Mouse (Mus musculus) right cerebral cortex, postnatal 36 days (tissue): ENCODE measurements around the gene Kpna6.
"Not testable (repeated sequence)": the region's sequence is repeated elsewhere in the genome, so short reads cannot be mapped to it uniquely, and the experiment has no call there.

Experiments
- DNase-seq, 2 experiments: peaks; one replicate each; pipeline ENCODE4 v3.0.0; 2022; ENCODE audit warnings: low spot score in 2 of 2, mixed read lengths in 1 of 2

The Kpna6 gene

GRCm38 (mm10) chr4:129672083-129672877 lies at the start of gene Kpna6:
Gene Kpna6 (minus strand): TSS chr4:129672767.
- peak; percentile 79 to 82 for DNase-seq

DNA sequence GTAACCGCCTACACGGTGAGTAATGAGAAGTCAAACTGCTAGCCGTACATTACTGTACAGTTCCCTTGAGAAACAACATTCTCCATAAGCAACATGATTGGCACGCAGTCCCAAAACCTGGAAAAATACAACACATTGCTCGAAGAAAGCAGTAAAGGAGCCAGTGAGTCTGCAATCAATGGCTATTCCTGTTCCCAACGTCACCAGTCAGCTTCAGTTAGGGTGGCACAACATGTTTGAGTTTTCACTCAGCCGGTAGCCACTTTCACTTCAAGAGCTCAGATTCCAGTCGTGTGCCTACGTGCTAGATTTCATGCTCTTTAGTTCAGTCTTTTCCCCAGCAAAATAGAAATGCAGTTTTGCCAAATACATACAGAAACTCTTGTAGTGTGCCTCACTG lies 43.7 kb upstream of the Kpna6 start:
- no peak for DNase-seq

- DNase-seq = no peak
Observed at GRCm38 (mm10) chr4:129709486-129710129, 37.0 kb upstream of the Kpna6 start.

GRCm38 (mm10) chr4:129706750-129707149 lies 34.2 kb upstream of the Kpna6 start:
- no peak for DNase-seq

DNA sequence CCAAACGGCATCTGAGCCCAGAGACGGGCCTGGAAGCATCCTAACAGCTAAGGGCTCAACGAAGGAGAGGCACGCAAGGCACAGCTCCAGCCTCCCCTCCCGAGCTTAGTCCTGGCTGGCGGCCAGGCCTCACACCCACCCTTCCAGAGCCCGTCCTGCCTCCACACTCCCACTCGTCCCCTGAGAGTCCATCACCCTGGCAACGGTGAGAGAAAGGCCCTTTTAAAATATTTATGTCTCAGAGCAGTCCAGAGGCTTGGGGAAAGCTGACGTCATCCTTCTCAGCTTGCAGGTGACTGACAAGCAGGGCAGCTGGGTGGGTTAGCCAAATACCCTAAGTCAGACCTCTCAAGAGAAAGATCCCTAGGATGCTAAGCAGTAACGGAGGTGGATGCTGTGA lies 29.9 kb upstream of the Kpna6 start:
- DNase-seq = peak; percentile 81 to 83

GRCm38 (mm10) chr4:129701503-129702377 lies 29.2 kb upstream of the Kpna6 start:
- peak; percentile 78 to 83 for DNase-seq

DNA sequence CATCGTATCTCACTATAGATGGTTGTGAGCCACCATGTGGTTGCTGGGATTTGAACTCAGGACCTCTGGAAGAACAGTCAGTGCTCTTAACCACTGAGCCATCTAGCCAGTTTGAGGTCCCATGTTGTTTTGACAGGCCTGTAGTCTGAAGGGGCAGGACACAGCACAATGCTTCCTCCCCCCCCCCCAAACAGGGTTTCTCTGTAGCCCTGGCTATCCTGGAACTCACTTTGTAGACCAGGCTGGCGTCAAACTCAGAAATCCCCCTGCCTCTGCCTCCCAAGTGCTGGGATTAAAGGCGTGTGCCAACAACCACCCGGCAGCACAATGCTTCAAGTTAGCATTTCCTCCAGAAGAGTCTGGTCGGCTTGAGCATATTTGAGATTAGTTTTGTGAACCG lies 28.1 kb upstream of the Kpna6 start:
- not testable (repeated sequence) for DNase-seq

DNA sequence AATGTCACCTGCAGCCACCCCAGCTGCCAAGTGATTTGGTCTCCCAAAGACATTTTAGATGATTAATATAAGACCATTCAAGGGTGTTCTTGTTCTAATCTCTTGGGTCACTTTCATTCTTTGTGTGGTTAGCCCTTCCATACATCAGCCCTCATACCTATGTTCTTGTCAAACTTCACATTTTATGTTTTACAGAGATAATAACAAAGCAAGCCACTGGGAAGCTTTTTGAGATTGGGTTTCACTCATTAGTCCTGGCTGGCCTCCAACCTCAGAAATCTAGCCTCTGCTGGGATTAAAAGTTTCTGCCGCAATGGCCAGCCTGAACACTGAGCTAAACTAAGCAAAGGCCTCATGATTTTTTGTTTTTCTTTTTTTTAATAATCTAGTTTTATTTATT lies 27.6 kb upstream of the Kpna6 start:
- DNase-seq = no peak

- no peak for DNase-seq
Observed at GRCm38 (mm10) chr4:129697191-129697590, 24.6 kb upstream of the Kpna6 start.

DNA sequence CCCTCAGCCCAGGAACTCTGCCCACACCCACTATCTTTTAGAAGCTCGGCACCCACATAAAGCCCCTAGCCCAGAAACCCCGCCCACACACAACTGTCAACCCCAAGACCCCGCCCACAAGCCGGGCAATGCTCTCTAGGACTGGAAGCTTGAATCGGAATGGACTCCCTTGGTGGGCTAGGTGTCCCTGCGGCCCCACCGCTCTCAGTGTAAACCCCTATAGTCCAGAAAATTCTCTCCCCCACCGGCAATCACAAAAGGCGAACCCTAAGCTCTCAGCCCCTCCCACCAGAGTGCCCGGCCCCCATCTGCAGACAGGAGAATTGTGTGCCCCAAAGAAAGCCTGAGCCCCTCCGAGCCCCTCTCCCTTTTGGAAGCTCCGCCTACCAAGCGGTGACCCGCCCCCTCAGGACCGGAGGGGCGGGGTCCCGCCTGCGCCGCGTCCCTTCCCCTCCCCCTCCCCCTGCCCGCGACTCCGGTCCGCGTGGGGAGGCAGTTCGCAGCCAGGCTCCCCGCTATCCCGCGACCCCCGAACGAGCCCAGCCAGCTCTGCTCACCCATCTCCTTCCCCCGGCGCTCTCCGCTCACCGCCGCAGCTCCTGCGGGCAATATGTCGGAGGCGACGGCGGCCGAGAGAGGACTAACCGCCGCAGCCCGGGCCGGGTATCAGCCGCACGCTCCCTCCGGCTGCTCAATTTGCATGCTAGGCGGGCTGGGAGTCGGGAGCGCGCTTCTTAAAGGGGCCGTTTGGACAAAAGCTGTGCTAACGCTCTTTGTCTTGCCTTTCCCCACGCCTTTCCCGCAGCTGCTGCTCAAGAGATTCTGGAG lies 23.8 kb upstream of the Kpna6 start, which contains the start of gene Tmem39b:
Tmem39b (minus strand) TSS at position 681 of the 828 bp plus-strand sequence.
- DNase-seq = peak; percentile 85 to 86

GRCm38 (mm10) chr4:129695815-129696157 lies 23.2 kb upstream of the Kpna6 start:
- DNase-seq = no peak

- no peak for DNase-seq
Observed at GRCm38 (mm10) chr4:129684531-129684930, 12.0 kb upstream of the Kpna6 start.

- DNase-seq = no peak
Observed at GRCm38 (mm10) chr4:129683901-129684493, 11.4 kb upstream of the Kpna6 start.

- DNase-seq = no peak
Observed at GRCm38 (mm10) chr4:129681837-129682236, 9.3 kb upstream of the Kpna6 start.

- no peak for DNase-seq
Observed at GRCm38 (mm10) chr4:129672878-129673449, 397 bp upstream of the Kpna6 start.

- no peak for DNase-seq
Observed at GRCm38 (mm10) chr4:129671491-129672082, 980 bp downstream of the Kpna6 start.

DNA sequence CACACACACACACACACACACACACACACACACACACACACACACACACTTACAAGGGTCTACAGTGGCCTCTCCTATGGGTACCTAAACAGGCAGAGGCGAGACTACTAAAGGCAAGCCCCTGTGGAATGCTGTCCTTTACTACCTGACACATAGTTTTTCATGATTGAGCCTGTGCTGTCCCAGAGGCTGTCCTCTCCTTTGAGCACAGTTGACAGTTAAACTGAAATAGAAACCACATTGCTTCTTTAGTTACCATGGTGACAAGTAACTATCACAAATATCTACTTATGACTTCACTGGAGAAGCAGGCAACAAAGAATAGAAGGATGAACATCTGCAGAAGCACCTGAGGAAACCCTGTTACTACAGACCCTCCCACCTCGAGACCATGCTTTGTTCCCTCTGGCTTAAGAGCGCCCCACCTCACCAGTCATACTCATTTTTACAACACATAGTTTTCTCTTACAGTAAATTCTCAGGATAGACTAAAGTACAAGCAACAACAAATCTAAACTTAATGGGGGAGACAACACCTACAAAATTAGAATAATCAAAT lies 10.2 kb downstream of the Kpna6 start:
- no peak for DNase-seq

GRCm38 (mm10) chr4:129661584-129661983 lies 11.0 kb downstream of the Kpna6 start:
- peak in 1 of 2 experiments; percentile 37 for DNase-seq

DNA sequence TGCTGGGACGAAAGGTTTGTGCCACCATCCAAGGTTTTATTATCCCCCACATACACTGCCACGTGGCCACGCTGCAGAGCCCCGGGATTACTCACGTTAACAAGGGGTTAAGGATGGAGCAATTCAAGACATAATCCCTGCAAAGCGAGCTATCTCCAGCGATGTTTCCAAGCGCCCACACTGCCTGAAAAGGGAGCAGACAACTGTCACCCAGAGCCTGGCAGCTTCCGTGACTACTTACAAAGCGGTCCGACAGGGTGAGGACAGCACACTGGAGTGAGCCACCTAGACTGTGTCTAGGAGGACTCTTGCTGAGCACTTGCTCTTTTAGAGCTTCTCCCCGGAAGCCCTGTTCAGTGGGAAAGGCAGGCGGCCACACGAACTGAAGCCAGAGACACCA lies 17.8 kb downstream of the Kpna6 start:
- no peak for DNase-seq

GRCm38 (mm10) chr4:129650359-129650758 lies 22.2 kb downstream of the Kpna6 start:
- no peak for DNase-seq
